Mouse (Mus musculus) heart, postnatal 0 days (tissue): ENCODE measurements around the gene Gm49358.

Source experiments
- CTCF ChIP-seq: IDR thresholded peaks from 2 replicates; pipeline ENCODE4 v1.5.1; 2016; ENCODE audit warnings: antibody characterized with exemption, control low read depth, low read depth
- EP300 ChIP-seq: IDR thresholded peaks from 2 replicates; pipeline ENCODE4 v1.6.1; 2016; ENCODE audit warnings: antibody characterized with exemption, low read depth

- TF ChIP-seq CTCF (no peak), EP300 (no peak)
These were observed 9.6 kb downstream of the Gm49358 start for GRCm38 (mm10) chr10:86773360-86773759.
